Mouse (Mus musculus) hindbrain, embryonic 15.5 days (tissue): ENCODE measurements at regions not wholly inside any gene's neighbourhood (a gene's known extent, or its start where the extent isn't known, plus 50 kb on each side); places are given as distances from the start of the nearest gene placed in this dataset.
"Not testable (repeated sequence)": the region's sequence is repeated elsewhere in the genome, so short reads cannot be mapped to it uniquely, and the experiment has no call there.

ENCODE experiments used
- ATAC-seq: fragments of 200-750 bp; cut with Nextera tagmentation; 2 replicates; pipeline ENCODE4 v1.8.0; 2017; ENCODE audit warnings: low read depth, moderate number of reproducible peaks, moderate TSS enrichment; ENCODE audit not compliant: low FRiP score
- H3K27ac ChIP-seq: fragments of 300-500 bp; sonication (generic); replicated peaks from 2 replicates; pipeline ENCODE4 v1.5.1; 2015; ENCODE audit warnings: mild to moderate bottlenecking, inconsistent platforms
- H3K27me3 ChIP-seq: fragments of 300-500 bp; sonication (generic); 2 replicates; pipeline ENCODE4 v1.6.1; 2015; ENCODE audit warnings: control low read depth, inconsistent platforms
- H3K36me3 ChIP-seq: fragments of 300-500 bp; sonication (generic); 2 replicates; pipeline ENCODE4 v1.6.1; 2015; ENCODE audit warnings: control low read depth, inconsistent platforms
- H3K4me1 ChIP-seq: fragments of 300-500 bp; sonication (generic); replicated peaks from 2 replicates; pipeline ENCODE4 v1.6.1; 2015; ENCODE audit warnings: control low read depth, inconsistent platforms
- H3K4me2 ChIP-seq: fragments of 300-500 bp; sonication (generic); 2 replicates; pipeline ENCODE4 v1.6.1; 2015; ENCODE audit warnings: moderate library complexity, mild to moderate bottlenecking, inconsistent platforms
- H3K4me3 ChIP-seq: fragments of 300-500 bp; sonication (generic); 2 replicates; pipeline ENCODE4 v1.5.1; 2015; ENCODE audit warnings: mild to moderate bottlenecking, inconsistent platforms
- H3K9ac ChIP-seq: fragments of 300-500 bp; sonication (generic); 2 replicates; pipeline ENCODE4 v1.6.1; 2015; ENCODE audit warnings: inconsistent platforms
- H3K9me3 ChIP-seq: fragments of 300-500 bp; sonication (generic); 2 replicates; pipeline ENCODE4 v1.6.1; 2016; ENCODE audit warnings: control low read depth, inconsistent platforms
- WGBS: fragments of 180-500 bp; shearing (Covaris S2); methylation state at CpG from one replicate; pipeline ENCODE4 v1.1.7; 2015; 5-methylcytosine and 5-hydroxymethylcytosine counted together

- Histone ChIP-seq H3K27me3 (no peaks in the 10 kb centered on the region), H3K4me1 (no peaks in the 10 kb centered on the region), H3K36me3 (no peaks in the 10 kb centered on the region), H3K27ac (no peak overlapping the region), H3K4me3 (no peak overlapping the region), H3K9ac (no peak overlapping the region), H3K9me3 (no peaks in the 10 kb centered on the region), H3K4me2 (peak overlapping the region; percentile 39)
- 38% methylated on average over 14 of the region's 14 CpGs for WGBS
- ATAC-seq, result no peak
These were observed 131.7 kb upstream of the Ube2e1 start for GRCm38 (mm10) chr14:18463230-18463873.

DNA sequence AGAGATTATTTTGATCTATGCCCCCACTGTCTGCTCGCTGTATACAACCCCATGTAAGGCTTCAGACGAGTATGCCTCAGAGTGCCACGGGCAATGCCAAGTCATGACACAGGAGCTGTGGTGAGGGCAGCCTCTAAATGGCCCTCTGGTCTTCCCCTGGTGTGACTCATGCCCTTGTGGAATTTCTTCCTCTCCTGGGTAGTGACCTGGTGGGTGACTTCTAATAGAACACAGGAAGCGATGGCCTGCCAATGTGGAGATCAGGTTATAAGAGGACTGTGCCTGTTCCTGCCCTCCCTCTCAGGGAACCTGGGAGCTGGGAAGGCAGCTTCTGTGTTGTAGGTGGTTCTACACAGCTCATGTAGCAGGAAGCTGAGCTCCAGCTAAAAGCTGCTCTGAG lies 130.7 kb upstream of the Ube2e1 start:
- H3K9ac ChIP-seq, result no peak overlapping the region
- H3K4me1 ChIP-seq, result no peaks in the 10 kb centered on the region
- no peaks in the 10 kb centered on the region for H3K36me3 ChIP-seq
- H3K27ac ChIP-seq, result no peak overlapping the region
- no peak overlapping the region for H3K4me3 ChIP-seq
- ATAC-seq, result no peak
- 91% methylated on average over 4 of the region's 4 CpGs for WGBS
- H3K9me3 ChIP-seq, result no peaks in the 10 kb centered on the region
- no peaks in the 10 kb centered on the region for H3K27me3 ChIP-seq
- H3K4me2 ChIP-seq, result no peak overlapping the region

- Histone ChIP-seq H3K4me1 (no peaks in the 10 kb centered on the region), H3K4me2 (no peak overlapping the region), H3K9me3 (no peaks in the 10 kb centered on the region), H3K4me3 (no peak overlapping the region), H3K9ac (no peak overlapping the region), H3K36me3 (no peaks in the 10 kb centered on the region), H3K27me3 (no peaks in the 10 kb centered on the region), H3K27ac (no peak overlapping the region)
- 70% methylated on average over 1 of the region's 1 CpGs for WGBS
- no peak for ATAC-seq
These were observed 117.0 kb upstream of the Ube2e1 start for GRCm38 (mm10) chr14:18448666-18449065.

GRCm38 (mm10) chr14:18444492-18444891 lies 112.8 kb upstream of the Ube2e1 start:
- H3K9ac ChIP-seq, result no peak overlapping the region
- H3K36me3 ChIP-seq, result no peaks in the 10 kb centered on the region
- H3K4me1 ChIP-seq, result no peaks in the 10 kb centered on the region
- H3K27ac ChIP-seq, result no peak overlapping the region
- no peaks in the 10 kb centered on the region for H3K27me3 ChIP-seq
- ATAC-seq, result no peak
- no peaks in the 10 kb centered on the region for H3K9me3 ChIP-seq
- no peak overlapping the region for H3K4me2 ChIP-seq
- no peak overlapping the region for H3K4me3 ChIP-seq
- WGBS, result 85% methylated on average over 1 of the region's 1 CpGs

- not testable (repeated sequence) for H3K4me2 ChIP-seq
These were observed 97.3 kb upstream of the Ube2e1 start for GRCm38 (mm10) chr14:18428968-18429367.

GRCm38 (mm10) chr14:18425887-18426286 lies 94.2 kb upstream of the Ube2e1 start:
- Histone ChIP-seq H3K4me2 (no peak overlapping the region), H3K4me1 (no peaks in the 10 kb centered on the region), H3K4me3 (no peak overlapping the region), H3K27ac (no peak overlapping the region), H3K27me3 (no peaks in the 10 kb centered on the region), H3K36me3 (no peaks in the 10 kb centered on the region), H3K9ac (no peak overlapping the region), H3K9me3 (no peaks in the 10 kb centered on the region)
- no peak for ATAC-seq

More at GRCm38 (mm10) chr14:18428968-18429367, 97.3 kb upstream of the Ube2e1 start:
- not testable (repeated sequence) for H3K27me3 ChIP-seq, H3K9ac ChIP-seq, H3K4me3 ChIP-seq, H3K27ac ChIP-seq, H3K9me3 ChIP-seq, H3K4me1 ChIP-seq, ATAC-seq, H3K36me3 ChIP-seq
- WGBS, result 29% methylated on average over 4 of the region's 4 CpGs

- ATAC-seq, result 0 out of 2 replicates have a peak, but pooled peaks have one; percentile 19
- H3K27me3 ChIP-seq, result no peaks in the 10 kb centered on the region
- no peaks in the 10 kb centered on the region for H3K36me3 ChIP-seq
- no peak overlapping the region for H3K27ac ChIP-seq
- H3K9me3 ChIP-seq, result no peaks in the 10 kb centered on the region
- WGBS, result 2% methylated on average over 2 of the region's 2 CpGs
- no peak overlapping the region for H3K4me3 ChIP-seq
- H3K4me2 ChIP-seq, result no peak overlapping the region
- no peak overlapping the region for H3K9ac ChIP-seq
- no peaks in the 10 kb centered on the region for H3K4me1 ChIP-seq
These were observed 85.2 kb upstream of the Ube2e1 start for GRCm38 (mm10) chr14:18416839-18417238.

DNA sequence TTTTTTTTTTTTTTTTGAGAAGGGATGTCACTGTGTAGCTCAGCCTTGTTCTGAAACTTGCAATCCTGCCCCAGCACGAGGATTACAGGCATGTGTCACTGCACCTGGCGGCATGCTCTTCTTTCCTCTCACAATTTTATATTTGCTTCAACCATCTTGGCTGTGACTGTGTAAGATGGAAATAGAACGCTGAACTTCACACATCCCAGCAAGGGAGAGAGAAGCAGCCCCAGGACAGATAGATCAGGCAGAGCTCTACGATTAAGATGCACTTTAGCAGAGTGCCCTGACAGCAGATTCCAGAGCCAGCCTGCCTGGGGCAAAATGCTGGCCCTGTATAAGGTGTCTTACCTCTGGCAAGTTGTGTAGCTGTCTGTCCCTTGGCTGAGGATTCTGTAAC lies 84.7 kb upstream of the Ube2e1 start:
- no peaks in the 10 kb centered on the region for H3K9me3 ChIP-seq
- no peak overlapping the region for H3K9ac ChIP-seq
- no peak overlapping the region for H3K27ac ChIP-seq
- no peak for ATAC-seq
- H3K36me3 ChIP-seq, result no peaks in the 10 kb centered on the region
- no peaks in the 10 kb centered on the region for H3K27me3 ChIP-seq
- no peak overlapping the region for H3K4me2 ChIP-seq
- H3K4me3 ChIP-seq, result no peak overlapping the region
- 71% methylated on average over 4 of the region's 4 CpGs for WGBS
- H3K4me1 ChIP-seq, result no peaks in the 10 kb centered on the region

DNA sequence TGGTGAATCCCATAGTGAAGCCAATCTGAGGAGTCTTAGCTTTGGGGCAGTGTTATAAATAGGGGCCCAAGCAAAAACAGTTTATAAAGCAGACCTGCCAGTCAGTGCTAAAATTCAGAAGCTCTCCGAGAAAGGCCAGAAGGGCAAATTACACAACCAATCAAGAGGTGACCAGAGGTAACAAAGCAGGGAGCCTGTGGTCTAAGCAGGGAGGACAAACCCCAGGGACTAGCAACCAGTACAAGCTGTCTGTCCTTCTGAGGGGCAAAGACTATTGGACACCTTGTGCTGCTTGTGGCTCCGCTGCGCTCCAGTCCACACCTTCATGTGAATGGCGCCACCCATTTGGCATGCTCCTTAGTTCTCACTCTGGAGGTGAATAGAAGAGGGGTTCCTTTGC lies 67.3 kb upstream of the Ube2e1 start:
- no peaks in the 10 kb centered on the region for H3K4me1 ChIP-seq
- H3K27ac ChIP-seq, result no peak overlapping the region
- no peak overlapping the region for H3K9ac ChIP-seq
- no peak for ATAC-seq
- 92% methylated on average over 4 of the region's 4 CpGs for WGBS
- H3K36me3 ChIP-seq, result no peaks in the 10 kb centered on the region
- no peaks in the 10 kb centered on the region for H3K27me3 ChIP-seq
- no peak overlapping the region for H3K4me2 ChIP-seq
- H3K4me3 ChIP-seq, result no peak overlapping the region
- H3K9me3 ChIP-seq, result no peaks in the 10 kb centered on the region

- no peak overlapping the region for H3K27ac ChIP-seq
- H3K9ac ChIP-seq, result no peak overlapping the region
- ATAC-seq, result no peak
- H3K27me3 ChIP-seq, result no peaks in the 10 kb centered on the region
- WGBS, result 92% methylated on average over 8 of the region's 8 CpGs
- H3K9me3 ChIP-seq, result no peaks in the 10 kb centered on the region
- H3K4me3 ChIP-seq, result no peak overlapping the region
- no peak overlapping the region for H3K4me2 ChIP-seq
- no peaks in the 10 kb centered on the region for H3K36me3 ChIP-seq
- no peaks in the 10 kb centered on the region for H3K4me1 ChIP-seq
These were observed 64.6 kb upstream of the Ube2e1 start for GRCm38 (mm10) chr14:18396206-18396764.

DNA sequence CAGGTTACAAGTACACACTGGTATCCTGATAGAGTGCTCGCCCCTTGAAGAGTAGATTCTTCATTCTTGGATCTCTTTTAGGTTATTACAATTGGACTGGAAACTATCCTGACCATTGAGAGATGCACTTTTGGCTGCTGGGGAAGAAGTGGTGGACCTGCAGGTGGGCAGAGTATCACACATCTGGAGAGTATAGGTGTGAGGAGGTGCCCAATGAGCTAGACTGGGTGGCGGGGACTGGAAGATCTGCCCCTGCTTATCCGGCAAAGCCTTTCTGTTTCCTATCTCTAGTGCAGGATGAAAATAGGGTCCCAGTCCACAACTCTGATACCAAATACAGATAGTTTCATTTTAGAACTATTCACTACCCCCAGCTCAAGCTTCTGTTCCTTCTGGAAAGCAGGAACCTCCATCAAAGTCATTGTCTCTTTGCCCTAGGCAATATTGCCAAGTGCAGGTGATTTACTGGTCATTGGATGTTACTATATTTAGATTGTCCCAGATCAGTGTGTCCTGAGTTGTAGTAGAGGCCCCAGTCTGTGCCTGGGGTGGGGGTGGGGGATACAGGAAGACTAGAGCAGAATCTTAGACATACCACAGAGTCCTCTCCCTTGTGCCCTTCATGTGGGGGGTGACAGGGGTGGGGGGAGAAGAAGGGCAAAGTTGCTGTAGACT lies 62.5 kb upstream of the Ube2e1 start:
- Histone ChIP-seq H3K27ac (no peak overlapping the region), H3K36me3 (no peaks in the 10 kb centered on the region), H3K27me3 (no peaks in the 10 kb centered on the region), H3K9ac (no peak overlapping the region), H3K4me1 (no peaks in the 10 kb centered on the region), H3K4me2 (no peak overlapping the region), H3K4me3 (no peak overlapping the region), H3K9me3 (no peaks in the 10 kb centered on the region)
- WGBS, result 94% methylated on average over 3 of the region's 3 CpGs
- ATAC-seq, result no peak

GRCm38 (mm10) chr14:18391824-18392486 lies 60.3 kb upstream of the Ube2e1 start:
- WGBS, result 88% methylated on average over 3 of the region's 3 CpGs
- no peaks in the 10 kb centered on the region for H3K36me3 ChIP-seq
- no peak overlapping the region for H3K9ac ChIP-seq
- no peak for ATAC-seq
- H3K4me2 ChIP-seq, result no peak overlapping the region
- no peak overlapping the region for H3K4me3 ChIP-seq
- no peaks in the 10 kb centered on the region for H3K9me3 ChIP-seq
- H3K27me3 ChIP-seq, result no peaks in the 10 kb centered on the region
- H3K4me1 ChIP-seq, result no peaks in the 10 kb centered on the region
- no peak overlapping the region for H3K27ac ChIP-seq
